Mouse (Mus musculus): ENCODE data around the gene Tedc2.

Gene Tedc2

GRCm38 (mm10) chr17:24193268-24193667, 27.4 kb downstream of the Tedc2 start:
- CTCF ChIA-PET, result interaction anchor here in 2 of 4 experiments (0.6 to 1.6 kb wide), 5 partner anchors 9 to 20 kb away, joined by 3 to 7 read pairs (median 4); no protein-coding TSS in a partner anchor
- POLR2A ChIA-PET, result interaction anchor here (0.7 to 3.6 kb wide), 33 partner anchors 9 to 361 kb away, joined by 3 to 24 read pairs (median 4); partner anchors contain the start of genes Tedc2 (in 3 of the 4), Ccnf (in 2 of the 4), Amdhd2 (in 1 of the 4) and Atp6v0c (in 1 of the 4)

- ChIA-PET CTCF (interaction anchor here in 2 of 4 experiments (0.6 to 1.6 kb wide), 3 partner anchors 10 to 19 kb away, joined by 3 to 7 read pairs (median 4); no protein-coding TSS in a partner anchor), POLR2A (interaction anchor here in 3 of 4 experiments (0.7 to 3.6 kb wide), 22 partner anchors 9 to 360 kb away, joined by 3 to 24 read pairs (median 4); partner anchors contain the start of genes Tedc2 (in 3 of the 3), Ccnf (in 2 of the 3), Atp6v0c (in 1 of the 3) and Ntn3 (in 1 of the 3))
Observed at GRCm38 (mm10) chr17:24192848-24193247, 27.8 kb downstream of the Tedc2 start.

GRCm38 (mm10) chr17:24191481-24191880, 29.2 kb downstream of the Tedc2 start:
- POLR2A ChIA-PET, result interaction anchor here in 2 of 4 experiments (0.5 to 3.6 kb wide), 7 partner anchors 8 to 156 kb away, joined by 3 to 24 read pairs (median 5); partner anchors contain the start of genes Pdpk1 (in 1 of the 2) and Tedc2 (in 1 of the 2)
- CTCF ChIA-PET, result no interaction called here

- ChIA-PET POLR2A (interaction anchor here in 2 of 4 experiments (1.0 to 3.6 kb wide), 9 partner anchors 11 to 28 kb away, joined by 3 to 24 read pairs (median 5); partner anchors contain the start of genes Atp6v0c (in 1 of the 2) and Tbc1d24 (in 1 of the 2)), CTCF (no interaction called here)
Observed at GRCm38 (mm10) chr17:24190934-24191333, 29.7 kb downstream of the Tedc2 start.

- POLR2A ChIA-PET, result interaction anchor here in 3 of 4 experiments (0.5 to 14.6 kb wide), 21 partner anchors 8 to 253 kb away, joined by 3 to 228 read pairs (median 6); partner anchors contain the start of genes Tedc2 (in 3 of the 3), Ccnf (in 2 of the 3), Ntn3 (in 2 of the 3) and Amdhd2 (in 1 of the 3)
- CTCF ChIA-PET, result interaction anchor here in 3 of 4 experiments (0.6 to 2.0 kb wide), 12 partner anchors 8 to 77 kb away, joined by 3 to 7 read pairs (median 5); partner anchors contain the start of genes Amdhd2 (in 1 of the 3), Ccnf (in 1 of the 3) and Pdpk1 (in 1 of the 3)
Observed at GRCm38 (mm10) chr17:24174259-24174658, 46.4 kb downstream of the Tedc2 start.

- POLR2A ChIA-PET, result interaction anchor here (0.6 to 14.6 kb wide), 33 partner anchors 8 to 254 kb away, joined by 3 to 228 read pairs (median 4); partner anchors contain the start of genes Tedc2 (in 4 of the 4), Ccnf (in 3 of the 4), Ntn3 (in 2 of the 4) and Amdhd2 (in 1 of the 4)
- CTCF ChIA-PET, result interaction anchor here (0.6 to 2.0 kb wide), 40 partner anchors 9 to 205 kb away, joined by 3 to 7 read pairs (median 4); partner anchors contain the start of genes Ccnf (in 2 of the 4), Abca3 (in 1 of the 4), Amdhd2 (in 1 of the 4) and Pdpk1 (in 1 of the 4)
Observed at GRCm38 (mm10) chr17:24173423-24173822, 47.2 kb downstream of the Tedc2 start.

GRCm38 (mm10) chr17:24171738-24172137, 48.9 kb downstream of the Tedc2 start:
- POLR2A ChIA-PET, result interaction anchor here (0.6 to 14.6 kb wide), 27 partner anchors 8 to 1595 kb away, joined by 3 to 228 read pairs (median 5); partner anchors contain the start of genes Ccnf (in 2 of the 4), Tedc2 (in 2 of the 4), Amdhd2 (in 1 of the 4) and Eci1 (in 1 of the 4)

GRCm38 (mm10) chr17:24170729-24171128, 49.9 kb downstream of the Tedc2 start:
- POLR2A ChIA-PET, result interaction anchor here in 2 of 4 experiments (1.0 to 14.6 kb wide), 22 partner anchors 9 to 379 kb away, joined by 3 to 228 read pairs (median 5); partner anchors contain the start of genes Ccnf (in 2 of the 2), Tedc2 (in 2 of the 2), Ntn3 (in 1 of the 2) and Pdpk1 (in 1 of the 2)
- CTCF ChIA-PET, result interaction anchor here in 1 of 4 experiments (1.0 to 1.3 kb wide), 3 partner anchors 15 to 256 kb away, joined by 3 to 4 read pairs (median 3); partner anchors contain the start of gene Eci1

More at GRCm38 (mm10) chr17:24171738-24172137, 48.9 kb downstream of the Tedc2 start:
- CTCF ChIA-PET, result interaction anchor here in 3 of 4 experiments (0.6 to 1.3 kb wide), 7 partner anchors 14 to 255 kb away, joined by 3 to 8 read pairs (median 3); partner anchors contain the start of genes Eci1 (in 2 of the 3) and Ccnf (in 1 of the 3)

GRCm38 (mm10) chr17:24170125-24170524, 50.5 kb downstream of the Tedc2 start:
- ChIA-PET POLR2A (interaction anchor here in 3 of 4 experiments (0.6 to 14.6 kb wide), 45 partner anchors 8 to 597 kb away, joined by 3 to 228 read pairs (median 5); partner anchors contain the start of genes Abca3 (in 2 of the 3), Ccnf (in 2 of the 3), Ntn3 (in 2 of the 3) and Tedc2 (in 2 of the 3)), CTCF (interaction anchor here in 1 of 4 experiments (0.9 kb wide), 1 partner anchor 51 kb away, joined by 3 read pairs; the partner anchor contains the start of gene Tedc2)

- POLR2A ChIA-PET, result interaction anchor here in 3 of 4 experiments (0.6 to 14.6 kb wide), 56 partner anchors 8 to 597 kb away, joined by 3 to 228 read pairs (median 5); partner anchors contain the start of genes Abca3 (in 2 of the 3), Ccnf (in 2 of the 3), Ntn3 (in 2 of the 3) and Pdpk1 (in 2 of the 3)
- CTCF ChIA-PET, result interaction anchor here in 1 of 4 experiments (0.6 to 0.9 kb wide), 2 partner anchors 36 to 51 kb away, joined by 3 read pairs; partner anchors contain the start of gene Tedc2
Observed at GRCm38 (mm10) chr17:24169317-24170065, 51.2 kb downstream of the Tedc2 start, which contains the start of gene Atp6v0c. Gene Atp6v0c (minus strand): TSS chr17:24169702.

- CTCF ChIA-PET, result interaction anchor here in 2 of 4 experiments (0.6 kb wide), 2 partner anchors 25 to 35 kb away, joined by 3 to 4 read pairs; no protein-coding TSS in a partner anchor
- POLR2A ChIA-PET, result interaction anchor here in 3 of 4 experiments (0.5 to 14.6 kb wide), 60 partner anchors 7 to 501 kb away, joined by 3 to 228 read pairs (median 5); partner anchors contain the start of genes Abca3 (in 2 of the 3), Ccnf (in 2 of the 3), Ntn3 (in 2 of the 3) and Pdpk1 (in 2 of the 3)
Observed at GRCm38 (mm10) chr17:24168590-24169277, 51.9 kb downstream of the Tedc2 start.

- CTCF ChIA-PET, result interaction anchor here in 1 of 4 experiments (0.6 kb wide), 1 partner anchor 26 kb away, joined by 4 read pairs; no protein-coding TSS in a partner anchor
- POLR2A ChIA-PET, result interaction anchor here in 3 of 4 experiments (0.5 to 14.6 kb wide), 41 partner anchors 7 to 297 kb away, joined by 3 to 228 read pairs (median 6); partner anchors contain the start of genes Ccnf (in 2 of the 3), Ntn3 (in 2 of the 3), Pdpk1 (in 2 of the 3) and Tbc1d24 (in 2 of the 3)
Observed at GRCm38 (mm10) chr17:24167891-24168505, 52.7 kb downstream of the Tedc2 start.

GRCm38 (mm10) chr17:24167120-24167519, 53.5 kb downstream of the Tedc2 start:
- CTCF ChIA-PET, result interaction anchor here in 1 of 4 experiments (0.5 kb wide), 1 partner anchor 82 kb away, joined by 3 read pairs; no protein-coding TSS in a partner anchor

More at GRCm38 (mm10) chr17:24167120-24167519, 53.5 kb downstream of the Tedc2 start:
- POLR2A ChIA-PET, result interaction anchor here in 3 of 4 experiments (0.6 to 14.6 kb wide), 18 partner anchors 9 to 361 kb away, joined by 3 to 228 read pairs (median 8); partner anchors contain the start of genes Ccnf (in 2 of the 3), Pdpk1 (in 2 of the 3), Tbc1d24 (in 2 of the 3) and Ntn3 (in 1 of the 3)

All from embryonic stem cell, embryonic (primary cell).